Mouse (Mus musculus): ENCODE data around the gene Mettl24. TPM values are rescaled to one million over a fixed set of nuclear protein-coding genes. Genes with fewer than 3 reads are reported as not detected.
"Not testable (repeated sequence)": the region's sequence is repeated elsewhere in the genome, so short reads cannot be mapped to it uniquely, and the experiment has no call there.

The Mettl24 gene
- polyA plus RNA-seq, 1 experiment from 2014 or later, result 0.83 TPM

DNA sequence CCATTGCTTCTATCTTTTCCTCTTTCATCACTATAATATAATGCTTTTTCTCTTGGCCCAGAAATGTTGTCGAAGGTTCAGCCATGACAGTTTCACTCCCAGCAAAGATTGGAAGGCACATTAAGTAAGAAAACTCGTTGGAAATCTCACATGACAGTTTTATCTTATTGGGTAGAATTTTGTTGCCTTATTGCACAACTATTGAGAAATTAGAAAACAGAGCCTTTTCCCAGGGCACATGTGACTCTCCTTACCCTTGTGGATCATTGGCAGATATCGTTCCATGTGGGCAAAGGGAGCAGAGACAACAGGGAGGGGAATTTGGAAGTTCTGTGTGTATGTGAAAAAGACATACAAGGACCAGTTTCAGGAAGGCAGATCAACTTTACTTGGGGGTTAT is 107.3 kb downstream of the Mettl24 start:
- 85% methylated on average over 3 of the region's 3 CpGs for WGBS
- no peak overlapping the region for H3K4me3 ChIP-seq (ENCODE audit: low read depth, low read length)
- H3K4me1 ChIP-seq (ENCODE audit: control insufficient read depth, insufficient read depth, low read length), result no peaks in the 10 kb centered on the region
- H3K9me3 ChIP-seq (ENCODE audit: control insufficient read depth, low read length), result no peaks in the 10 kb centered on the region
- H3K9ac ChIP-seq (replicated peaks; ENCODE audit: low read depth, low read length), result no peak overlapping the region
- no peaks in the 10 kb centered on the region for H3K36me3 ChIP-seq (ENCODE audit: control insufficient read depth, insufficient read depth, low read length)
- no peak overlapping the region for H3K4me2 ChIP-seq (ENCODE audit: low read depth, low read length)
- no peak overlapping the region for H3K27ac ChIP-seq (ENCODE audit: low read depth, low read length)
- ATAC-seq (ENCODE audit: low read depth), result no peak
- H3K27me3 ChIP-seq (ENCODE audit: control insufficient read depth, insufficient read depth, low read length), result no peaks in the 10 kb centered on the region

DNA sequence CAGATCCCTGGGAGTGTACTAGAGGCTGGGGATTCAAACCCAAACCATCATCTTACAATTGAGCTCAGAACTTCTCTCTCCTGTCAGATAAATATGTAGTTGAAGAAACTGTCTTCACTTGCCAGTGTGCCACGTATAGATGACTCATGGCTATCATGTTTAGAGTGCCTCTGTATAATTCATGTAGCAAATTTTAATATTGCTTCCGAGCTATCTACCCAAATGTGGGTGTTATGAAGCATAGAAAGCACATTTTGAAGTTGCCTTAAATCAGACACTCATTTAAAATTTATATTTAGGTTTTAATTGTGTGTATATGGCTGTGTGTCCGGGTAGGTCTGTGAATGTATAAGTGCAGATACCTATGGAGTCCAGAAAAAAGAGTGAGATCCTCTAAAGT is 109.0 kb downstream of the Mettl24 start:
- no peaks in the 10 kb centered on the region for H3K36me3 ChIP-seq (ENCODE audit: control insufficient read depth, insufficient read depth, low read length)
- no peak overlapping the region for H3K27ac ChIP-seq (ENCODE audit: low read depth, low read length)
- no peaks in the 10 kb centered on the region for H3K4me1 ChIP-seq (ENCODE audit: control insufficient read depth, insufficient read depth, low read length)
- no peak overlapping the region for H3K9ac ChIP-seq (replicated peaks; ENCODE audit: low read depth, low read length)
- H3K4me2 ChIP-seq (ENCODE audit: low read depth, low read length), result no peak overlapping the region
- H3K4me3 ChIP-seq (ENCODE audit: low read depth, low read length), result no peak overlapping the region
- 84% methylated on average over 3 of the region's 3 CpGs for WGBS
- no peaks in the 10 kb centered on the region for H3K9me3 ChIP-seq (ENCODE audit: control insufficient read depth, low read length)
- H3K27me3 ChIP-seq (ENCODE audit: control insufficient read depth, insufficient read depth, low read length), result no peaks in the 10 kb centered on the region
- ATAC-seq (ENCODE audit: low read depth), result no peak

DNA sequence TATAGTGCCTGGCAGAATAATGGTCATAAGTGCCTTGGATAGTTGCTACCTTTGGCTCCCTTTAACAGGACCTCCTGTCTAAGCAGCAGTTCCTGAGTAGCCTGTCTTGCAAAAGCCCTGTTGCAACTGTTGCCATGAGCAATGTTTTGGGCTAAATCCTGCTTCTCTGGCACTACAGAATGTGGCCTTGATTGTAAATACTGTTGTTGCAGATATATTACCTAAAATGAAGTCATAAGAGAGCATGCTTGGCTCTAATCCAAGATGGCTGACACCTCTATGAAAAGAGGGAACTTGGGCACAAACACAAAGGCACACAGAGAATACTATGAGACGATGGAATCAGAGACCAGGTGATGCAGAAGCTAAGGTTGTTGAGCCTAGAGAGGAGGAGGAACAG is 122.1 kb downstream of the Mettl24 start:
- Histone ChIP-seq H3K9ac (replicated peaks; ENCODE audit: low read depth, low read length) (no peak overlapping the region), H3K4me1 (ENCODE audit: control insufficient read depth, insufficient read depth, low read length) (no peaks in the 10 kb centered on the region), H3K4me3 (ENCODE audit: low read depth, low read length) (no peak overlapping the region), H3K9me3 (ENCODE audit: control insufficient read depth, low read length) (no peaks in the 10 kb centered on the region), H3K27me3 (ENCODE audit: control insufficient read depth, insufficient read depth, low read length) (no peaks in the 10 kb centered on the region), H3K4me2 (ENCODE audit: low read depth, low read length) (no peak overlapping the region), H3K27ac (ENCODE audit: low read depth, low read length) (no peak overlapping the region), H3K36me3 (ENCODE audit: control insufficient read depth, insufficient read depth, low read length) (no peaks in the 10 kb centered on the region)
- WGBS, result 83% methylated on average over 1 of the region's 1 CpGs
- ATAC-seq (ENCODE audit: low read depth), result no peak

DNA sequence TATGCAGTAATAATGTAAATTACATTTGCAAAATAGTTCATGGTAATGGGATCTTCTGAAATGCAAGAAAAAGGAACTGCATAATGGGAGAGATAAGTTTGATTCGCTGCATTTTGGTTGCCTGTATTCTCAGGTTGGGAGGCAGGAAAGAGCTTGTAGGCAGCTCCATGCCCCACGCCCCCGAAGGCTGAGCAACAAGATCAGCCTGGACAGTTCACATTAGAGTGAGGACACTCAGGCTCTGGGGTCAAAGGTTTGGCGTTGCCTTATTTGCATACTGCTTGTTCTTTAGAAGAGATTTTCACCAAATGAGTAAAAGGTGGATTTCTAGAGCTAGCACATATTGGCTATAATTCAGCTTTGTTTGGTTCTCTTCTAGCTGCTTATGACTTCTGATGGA is 123.1 kb downstream of the Mettl24 start:
- 86% methylated on average over 4 of the region's 4 CpGs for WGBS
- Histone ChIP-seq H3K9me3 (ENCODE audit: control insufficient read depth, low read length) (no peaks in the 10 kb centered on the region), H3K4me1 (ENCODE audit: control insufficient read depth, insufficient read depth, low read length) (no peaks in the 10 kb centered on the region), H3K4me3 (ENCODE audit: low read depth, low read length) (no peak overlapping the region), H3K36me3 (ENCODE audit: control insufficient read depth, insufficient read depth, low read length) (no peaks in the 10 kb centered on the region), H3K4me2 (ENCODE audit: low read depth, low read length) (no peak overlapping the region), H3K27ac (ENCODE audit: low read depth, low read length) (no peak overlapping the region), H3K27me3 (ENCODE audit: control insufficient read depth, insufficient read depth, low read length) (no peaks in the 10 kb centered on the region), H3K9ac (replicated peaks; ENCODE audit: low read depth, low read length) (no peak overlapping the region)
- no peak for ATAC-seq (ENCODE audit: low read depth)

DNA sequence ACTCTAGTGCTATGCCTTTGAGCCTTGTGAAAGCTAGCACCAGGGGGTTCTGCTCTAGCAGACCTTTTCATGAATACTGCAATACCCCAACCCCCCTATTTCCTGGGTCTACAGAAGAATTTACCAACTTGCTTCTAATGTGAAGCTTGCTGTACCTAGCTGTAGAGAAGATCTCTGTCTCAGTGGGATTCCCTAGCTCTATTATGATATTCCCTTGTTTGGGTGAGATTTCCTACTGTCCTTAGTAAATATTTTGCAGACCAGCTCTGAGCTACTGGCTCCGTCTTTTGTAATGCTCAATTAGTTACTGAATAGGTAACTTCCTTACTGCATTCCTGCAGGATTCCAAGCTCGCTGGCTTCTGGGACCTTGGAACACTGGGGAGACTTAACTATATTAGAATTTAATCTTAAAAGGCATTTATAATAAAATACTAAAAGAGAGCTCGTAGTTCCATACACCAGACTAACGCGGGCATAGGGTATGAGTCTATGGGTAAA is 126.4 kb downstream of the Mettl24 start:
- H3K27me3 ChIP-seq (ENCODE audit: control insufficient read depth, insufficient read depth, low read length); H3K36me3 ChIP-seq (ENCODE audit: control insufficient read depth, insufficient read depth, low read length); H3K27ac ChIP-seq (ENCODE audit: low read depth, low read length); H3K9me3 ChIP-seq (ENCODE audit: control insufficient read depth, low read length); H3K4me2 ChIP-seq (ENCODE audit: low read depth, low read length); H3K9ac ChIP-seq (replicated peaks; ENCODE audit: low read depth, low read length); H3K4me1 ChIP-seq (ENCODE audit: control insufficient read depth, insufficient read depth, low read length); H3K4me3 ChIP-seq (ENCODE audit: low read depth, low read length); ATAC-seq (ENCODE audit: low read depth): not testable (repeated sequence)
- WGBS, result 43% methylated on average over 5 of the region's 5 CpGs

DNA sequence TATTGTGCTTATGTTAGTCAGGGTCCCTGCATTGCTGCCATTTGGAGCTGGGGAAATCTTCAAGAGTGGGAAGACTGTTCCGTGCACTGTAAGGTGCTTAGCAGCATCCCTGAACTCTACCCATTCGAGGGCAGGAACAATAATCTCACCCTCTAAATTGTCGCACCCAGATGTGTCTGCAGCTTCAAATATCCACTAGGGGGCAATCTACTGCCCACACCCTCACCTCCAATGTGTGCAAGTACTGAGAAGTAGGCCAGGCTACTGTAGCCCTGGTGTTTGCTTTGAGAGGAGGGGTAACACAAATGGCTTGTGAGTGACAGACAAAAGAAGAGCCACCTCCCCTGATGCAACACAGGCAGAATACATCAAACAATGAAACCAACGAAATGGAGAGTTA is 130.5 kb downstream of the Mettl24 start:
- ATAC-seq (ENCODE audit: low read depth), result no peak
- Histone ChIP-seq H3K4me1 (ENCODE audit: control insufficient read depth, insufficient read depth, low read length) (no peaks in the 10 kb centered on the region), H3K36me3 (ENCODE audit: control insufficient read depth, insufficient read depth, low read length) (no peaks in the 10 kb centered on the region), H3K4me3 (ENCODE audit: low read depth, low read length) (no peak overlapping the region), H3K9ac (replicated peaks; ENCODE audit: low read depth, low read length) (no peak overlapping the region), H3K27ac (ENCODE audit: low read depth, low read length) (no peak overlapping the region), H3K27me3 (ENCODE audit: control insufficient read depth, insufficient read depth, low read length) (no peaks in the 10 kb centered on the region), H3K9me3 (ENCODE audit: control insufficient read depth, low read length) (no peaks in the 10 kb centered on the region), H3K4me2 (ENCODE audit: low read depth, low read length) (no peak overlapping the region)
- WGBS, result 71% methylated on average over 4 of the region's 4 CpGs

DNA sequence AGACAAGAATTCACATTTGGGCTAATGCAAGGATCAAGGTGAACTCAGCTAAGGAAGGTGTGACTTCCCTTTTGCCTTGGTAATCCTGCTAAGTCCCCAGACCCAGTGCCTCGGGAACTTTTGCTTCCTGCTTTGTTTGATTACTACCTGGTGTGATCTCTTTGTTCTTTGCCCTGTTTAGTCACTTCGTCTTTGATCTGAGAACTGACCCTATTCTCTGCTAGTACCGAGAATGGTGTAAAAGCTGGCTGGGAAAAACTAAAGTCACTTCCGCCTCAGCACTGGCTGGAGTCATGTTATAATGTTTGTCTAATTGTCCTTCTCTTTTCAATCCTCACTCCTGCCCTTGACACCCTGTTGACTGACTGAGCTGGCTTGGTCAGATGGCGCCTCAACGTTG is 133.4 kb downstream of the Mettl24 start:
- no peak for ATAC-seq (ENCODE audit: low read depth)
- no peak overlapping the region for H3K4me3 ChIP-seq (ENCODE audit: low read depth, low read length)
- H3K4me1 ChIP-seq (ENCODE audit: control insufficient read depth, insufficient read depth, low read length), result no peaks in the 10 kb centered on the region
- no peak overlapping the region for H3K27ac ChIP-seq (ENCODE audit: low read depth, low read length)
- H3K9ac ChIP-seq (replicated peaks; ENCODE audit: low read depth, low read length), result no peak overlapping the region
- 59% methylated on average over 6 of the region's 6 CpGs for WGBS
- H3K4me2 ChIP-seq (ENCODE audit: low read depth, low read length), result no peak overlapping the region
- no peaks in the 10 kb centered on the region for H3K36me3 ChIP-seq (ENCODE audit: control insufficient read depth, insufficient read depth, low read length)
- H3K27me3 ChIP-seq (ENCODE audit: control insufficient read depth, insufficient read depth, low read length), result no peaks in the 10 kb centered on the region
- H3K9me3 ChIP-seq (ENCODE audit: control insufficient read depth, low read length), result no peaks in the 10 kb centered on the region

DNA sequence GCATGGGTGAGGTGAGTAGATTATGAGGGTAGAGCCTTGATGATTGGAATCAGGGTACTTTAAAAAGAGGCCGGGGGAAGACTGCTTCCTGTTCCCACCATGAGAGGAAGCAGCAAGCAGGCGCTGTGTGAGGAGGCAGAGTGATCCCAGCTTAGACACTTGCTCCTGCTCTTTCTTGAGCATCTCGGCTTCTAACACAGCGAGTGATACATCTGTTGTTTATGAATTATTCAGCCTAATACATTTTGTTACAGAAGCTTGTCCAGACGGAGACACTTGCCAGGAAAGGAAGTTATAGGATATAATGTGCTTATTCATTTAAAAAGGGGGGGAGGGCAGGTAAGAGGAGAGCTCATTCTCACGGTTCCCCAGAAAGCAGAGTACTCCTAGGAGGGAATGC is 142.9 kb downstream of the Mettl24 start:
- Histone ChIP-seq H3K9ac (replicated peaks; ENCODE audit: low read depth, low read length) (no peak overlapping the region), H3K4me1 (ENCODE audit: control insufficient read depth, insufficient read depth, low read length) (no peaks in the 10 kb centered on the region), H3K27me3 (ENCODE audit: control insufficient read depth, insufficient read depth, low read length) (no peaks in the 10 kb centered on the region), H3K4me3 (ENCODE audit: low read depth, low read length) (no peak overlapping the region), H3K4me2 (ENCODE audit: low read depth, low read length) (no peak overlapping the region), H3K27ac (ENCODE audit: low read depth, low read length) (no peak overlapping the region), H3K36me3 (ENCODE audit: control insufficient read depth, insufficient read depth, low read length) (0 out of 2 replicates have a peak, but pooled peaks cover 3% of the 10 kb centered on the region), H3K9me3 (ENCODE audit: control insufficient read depth, low read length) (no peaks in the 10 kb centered on the region)
- no peak for ATAC-seq (ENCODE audit: low read depth)
- 73% methylated on average over 6 of the region's 6 CpGs for WGBS

DNA sequence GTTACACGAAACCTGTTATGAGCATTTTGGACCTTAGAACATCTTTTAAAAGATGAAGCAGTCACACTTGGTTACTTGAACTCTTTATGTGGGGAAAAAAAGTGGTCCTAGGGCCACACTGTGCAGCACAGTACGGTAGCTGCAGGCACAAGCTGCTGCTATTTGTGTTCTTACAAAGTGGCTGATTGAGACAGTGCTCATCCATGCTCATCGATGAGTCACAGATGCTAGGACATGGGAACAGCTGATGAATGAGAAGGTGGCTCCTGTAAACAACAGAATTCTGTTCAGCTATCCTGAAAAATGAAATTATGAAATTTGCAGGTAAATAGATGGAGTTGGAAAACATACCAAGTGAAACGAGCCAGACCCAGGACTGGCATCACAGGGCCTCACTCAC is 144.6 kb downstream of the Mettl24 start:
- Histone ChIP-seq H3K9me3 (ENCODE audit: control insufficient read depth, low read length) (no peaks in the 10 kb centered on the region), H3K9ac (replicated peaks; ENCODE audit: low read depth, low read length) (no peak overlapping the region), H3K4me1 (ENCODE audit: control insufficient read depth, insufficient read depth, low read length) (no peaks in the 10 kb centered on the region), H3K27ac (ENCODE audit: low read depth, low read length) (no peak overlapping the region), H3K36me3 (ENCODE audit: control insufficient read depth, insufficient read depth, low read length) (0 out of 2 replicates have a peak, but pooled peaks cover 7% of the 10 kb centered on the region), H3K27me3 (ENCODE audit: control insufficient read depth, insufficient read depth, low read length) (no peaks in the 10 kb centered on the region), H3K4me3 (ENCODE audit: low read depth, low read length) (no peak overlapping the region), H3K4me2 (ENCODE audit: low read depth, low read length) (no peak overlapping the region)
- 93% methylated on average over 4 of the region's 4 CpGs for WGBS
- no peak for ATAC-seq (ENCODE audit: low read depth)

DNA sequence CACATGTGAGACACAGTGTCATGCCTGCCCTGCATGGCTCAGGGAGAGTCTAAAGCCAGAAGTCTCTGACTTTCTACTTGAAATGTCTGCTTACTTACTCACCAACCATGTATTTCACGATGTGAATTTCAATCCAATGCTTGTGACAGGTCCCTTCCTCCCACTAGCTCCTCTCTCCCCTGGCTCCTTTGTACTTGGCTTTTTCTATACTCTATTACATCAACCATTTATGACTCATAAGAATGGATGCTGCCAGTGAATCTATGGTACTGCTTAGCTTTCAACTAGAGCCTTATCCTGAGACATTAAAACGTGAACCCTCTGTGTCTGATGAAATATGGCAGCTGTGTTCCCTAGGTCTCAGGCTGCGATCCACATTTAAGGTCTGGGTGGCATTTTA is 147.2 kb downstream of the Mettl24 start:
- ATAC-seq (ENCODE audit: low read depth), result no peak
- Histone ChIP-seq H3K27ac (ENCODE audit: low read depth, low read length) (no peak overlapping the region), H3K36me3 (ENCODE audit: control insufficient read depth, insufficient read depth, low read length) (peaks cover 19% of the 10 kb centered on the region; the same call in 1 of the 2 replicates), H3K9me3 (ENCODE audit: control insufficient read depth, low read length) (no peaks in the 10 kb centered on the region), H3K27me3 (ENCODE audit: control insufficient read depth, insufficient read depth, low read length) (no peaks in the 10 kb centered on the region), H3K9ac (replicated peaks; ENCODE audit: low read depth, low read length) (no peak overlapping the region), H3K4me1 (ENCODE audit: control insufficient read depth, insufficient read depth, low read length) (no peaks in the 10 kb centered on the region), H3K4me3 (ENCODE audit: low read depth, low read length) (no peak overlapping the region), H3K4me2 (ENCODE audit: low read depth, low read length) (no peak overlapping the region)
- 94% methylated on average over 3 of the region's 3 CpGs for WGBS
